Mouse (Mus musculus) limb, embryonic 13.5 days (tissue): Measurements from ENCODE around the gene Ggact. TPM values are rescaled to one million over a fixed set of nuclear protein-coding genes. Genes with fewer than 3 reads are reported as not detected.

Experiments
- ATAC-seq: fragments of 200-750 bp; cut with Nextera tagmentation; 2 replicates; pipeline ENCODE4 v1.8.0; 2017; ENCODE audit warnings: low read depth, moderate number of reproducible peaks, moderate TSS enrichment; ENCODE audit not compliant: low FRiP score
- H3K27ac ChIP-seq: fragments of 300-500 bp; sonication (generic); 2 replicates; pipeline ENCODE4 v1.5.1; 2015; ENCODE audit warnings: inconsistent platforms, mild to moderate bottlenecking, moderate library complexity
- H3K27me3 ChIP-seq: fragments of 300-500 bp; sonication (generic); 2 replicates; pipeline ENCODE4 v1.6.1; 2015; ENCODE audit warnings: mild to moderate bottlenecking, inconsistent platforms
- H3K36me3 ChIP-seq: fragments of 300-500 bp; sonication (generic); 2 replicates; pipeline ENCODE4 v1.6.1; 2015; ENCODE audit warnings: inconsistent platforms, mild to moderate bottlenecking, moderate library complexity
- H3K4me1 ChIP-seq: fragments of 300-500 bp; sonication (generic); 2 replicates; pipeline ENCODE4 v1.6.1; 2015; ENCODE audit warnings: inconsistent platforms
- H3K4me2 ChIP-seq: fragments of 300-500 bp; sonication (generic); replicated peaks from 2 replicates; pipeline ENCODE4 v1.6.1; 2015; ENCODE audit warnings: inconsistent platforms, mild to moderate bottlenecking, moderate library complexity
- H3K4me3 ChIP-seq: fragments of 300-500 bp; sonication (generic); 2 replicates; pipeline ENCODE4 v1.5.1; 2015; ENCODE audit warnings: moderate library complexity, mild to moderate bottlenecking, inconsistent platforms
- H3K9ac ChIP-seq: fragments of 300-500 bp; sonication (generic); 2 replicates; pipeline ENCODE4 v1.6.1; 2015; ENCODE audit warnings: mild to moderate bottlenecking, inconsistent platforms
- H3K9me3 ChIP-seq: fragments of 300-500 bp; sonication (generic); 2 replicates; pipeline ENCODE4 v1.6.1; 2016; ENCODE audit warnings: inconsistent platforms
- WGBS: fragments of 180-500 bp; shearing (Covaris S2); methylation state at CpG from one replicate; pipeline ENCODE4 v1.1.7; 2015; 5-methylcytosine and 5-hydroxymethylcytosine counted together
- polyA plus RNA-seq: library from polyadenylated mRNA; unstranded; fragments of >200 nt; fragmentation: Nextera tagmentation; extraction: Ambion mirVana; gene quantifications from 2 replicates; pipeline ENCODE4 v1.2.1, GENCODE M21; 2015

Ggact gene
- polyA plus RNA-seq, 1 experiment from 2014 or later, result 10.7 TPM

DNA sequence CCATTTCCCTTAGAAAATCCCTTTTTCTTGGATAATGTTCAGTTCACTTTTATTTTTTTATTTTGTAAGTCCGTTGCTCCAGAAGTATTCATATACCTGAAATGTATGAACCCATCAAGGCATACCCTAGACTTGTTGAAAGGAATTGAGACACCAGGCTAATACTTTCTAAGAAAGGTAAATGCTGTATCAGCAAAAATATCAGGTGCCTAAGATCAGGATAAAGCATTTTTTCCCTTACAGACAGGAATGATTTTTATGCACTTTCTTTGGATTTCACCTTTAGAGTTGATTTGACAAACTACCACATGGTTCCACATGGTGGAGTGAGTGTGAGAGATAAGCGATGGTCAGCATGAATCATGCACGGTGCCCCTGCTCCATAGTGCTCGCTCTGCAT is 120.2 kb downstream of the Ggact start:
- H3K9me3 ChIP-seq, result no peaks in the 10 kb centered on the region
- H3K4me3 ChIP-seq, result no peak overlapping the region
- no peaks in the 10 kb centered on the region for H3K36me3 ChIP-seq
- no peak overlapping the region for H3K9ac ChIP-seq
- no peak overlapping the region for H3K4me2 ChIP-seq
- WGBS, result 93% methylated on average over 4 of the region's 4 CpGs
- no peaks in the 10 kb centered on the region for H3K4me1 ChIP-seq
- H3K27me3 ChIP-seq, result no peaks in the 10 kb centered on the region
- H3K27ac ChIP-seq, result no peak overlapping the region
- ATAC-seq, result no peak

- Histone ChIP-seq H3K27ac (no peak overlapping the region), H3K4me3 (no peak overlapping the region), H3K9me3 (no peaks in the 10 kb centered on the region), H3K27me3 (no peaks in the 10 kb centered on the region), H3K9ac (no peak overlapping the region), H3K4me1 (no peaks in the 10 kb centered on the region), H3K36me3 (no peaks in the 10 kb centered on the region), H3K4me2 (no peak overlapping the region)
- 82% methylated on average over 7 of the region's 7 CpGs for WGBS
- ATAC-seq, result no peak
These were observed 123.4 kb downstream of the Ggact start for GRCm38 (mm10) chr14:122790111-122790510.

DNA sequence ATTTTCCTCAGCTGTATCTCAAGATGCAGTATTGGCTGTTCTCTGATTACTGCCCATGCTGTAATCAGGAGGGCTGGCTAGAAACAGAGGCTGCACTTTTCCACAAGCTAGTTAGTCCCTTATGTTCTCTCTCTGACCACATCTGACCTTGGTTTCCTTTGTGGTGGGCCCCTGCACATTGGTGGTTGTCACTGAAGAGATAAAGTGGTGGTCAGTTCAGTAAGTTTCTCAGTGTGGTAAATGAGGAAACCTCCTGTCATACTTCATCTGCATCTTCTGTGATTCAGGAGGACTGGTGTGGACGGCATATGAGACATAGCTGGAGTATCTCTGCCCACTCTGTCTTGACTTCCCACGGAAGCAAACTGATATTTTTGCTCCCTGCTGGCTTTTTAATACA is 125.4 kb downstream of the Ggact start:
- H3K9ac ChIP-seq, result no peak overlapping the region
- H3K4me1 ChIP-seq, result no peaks in the 10 kb centered on the region
- no peak overlapping the region for H3K27ac ChIP-seq
- no peak overlapping the region for H3K4me2 ChIP-seq
- no peak overlapping the region for H3K4me3 ChIP-seq
- no peaks in the 10 kb centered on the region for H3K9me3 ChIP-seq
- no peaks in the 10 kb centered on the region for H3K27me3 ChIP-seq
- WGBS, result 75% methylated on average over 2 of the region's 2 CpGs
- no peak for ATAC-seq
- H3K36me3 ChIP-seq, result no peaks in the 10 kb centered on the region

- Histone ChIP-seq H3K36me3 (no peaks in the 10 kb centered on the region), H3K27ac (no peak overlapping the region), H3K4me1 (no peaks in the 10 kb centered on the region), H3K4me2 (no peak overlapping the region), H3K9ac (no peak overlapping the region), H3K27me3 (no peaks in the 10 kb centered on the region), H3K4me3 (no peak overlapping the region), H3K9me3 (no peaks in the 10 kb centered on the region)
- WGBS, result 66% methylated on average over 4 of the region's 4 CpGs
- ATAC-seq, result no peak
These were observed 128.9 kb downstream of the Ggact start for GRCm38 (mm10) chr14:122784701-122785100.

DNA sequence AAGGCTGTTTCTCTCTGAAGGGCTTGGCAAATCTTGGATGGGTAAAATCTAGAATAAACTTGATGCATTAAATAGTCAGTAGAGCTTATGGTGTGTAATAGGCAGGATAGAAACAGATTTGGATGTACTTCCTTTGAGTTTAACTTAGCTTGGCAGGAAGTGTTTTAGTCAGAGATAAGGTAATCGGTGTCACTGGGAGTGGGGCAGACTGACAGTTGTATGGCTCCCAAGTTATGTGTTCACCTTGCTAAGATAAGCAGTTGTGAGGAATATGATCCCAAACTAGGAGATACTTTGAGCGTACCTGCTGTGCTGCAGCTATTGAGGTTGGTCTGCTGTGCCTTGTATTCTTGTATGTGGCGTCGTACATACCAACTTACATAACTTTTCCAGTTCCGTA is 147.1 kb downstream of the Ggact start:
- no peak for ATAC-seq
- WGBS, result 96% methylated on average over 5 of the region's 5 CpGs

More for the DNA sequence above, 147.1 kb downstream of the Ggact start:
- no peak overlapping the region for H3K27ac ChIP-seq
- H3K36me3 ChIP-seq, result no peaks in the 10 kb centered on the region
- H3K4me3 ChIP-seq, result no peak overlapping the region
- no peaks in the 10 kb centered on the region for H3K27me3 ChIP-seq
- H3K9ac ChIP-seq, result no peak overlapping the region
- no peaks in the 10 kb centered on the region for H3K4me1 ChIP-seq
- no peak overlapping the region for H3K4me2 ChIP-seq
- H3K9me3 ChIP-seq, result 0 out of 2 replicates have a peak, but pooled peaks cover 3% of the 10 kb centered on the region

Other genes starting within 250 kb of the Ggact start
- 24.5 and 27.3 TPM in 2 replicates for gene Tmtc4, start 70.3 kb upstream of the Ggact start, polyA plus RNA-seq